Mouse (Mus musculus) midbrain, postnatal 0 days (tissue): Measurements from ENCODE around the gene Naa25. TPM values are rescaled to one million over a fixed set of nuclear protein-coding genes. Genes with fewer than 3 reads are reported as not detected.
A peak's percentile ranks its signal among the peaks of the same experiment; 100 is the strongest.

Source experiments
- ATAC-seq: fragments of 200-750 bp; cut with Nextera tagmentation; 2 replicates; pipeline ENCODE4 v1.8.0; 2017; ENCODE audit warnings: moderate number of reproducible peaks, mild to moderate bottlenecking, moderate TSS enrichment, moderate library complexity; ENCODE audit not compliant: low FRiP score
- DNase-seq: peaks from one replicate; pipeline ENCODE4 v3.0.0-alpha.2; 2015; ENCODE audit warnings: low spot score
- H3K27ac ChIP-seq: fragments of 300-500 bp; sonication (generic); 2 replicates; pipeline ENCODE4 v1.5.1; 2014; ENCODE audit warnings: low read depth, mild to moderate bottlenecking, low read length, mixed read lengths
- H3K27me3 ChIP-seq: fragments of 300-500 bp; sonication (generic); 2 replicates; pipeline ENCODE4 v1.6.1; 2014; ENCODE audit warnings: low read length, control low read depth, mixed read lengths; ENCODE audit not compliant: insufficient read depth
- H3K36me3 ChIP-seq: fragments of 300-500 bp; sonication (generic); 2 replicates; pipeline ENCODE4 v1.6.1; 2014; ENCODE audit warnings: low read length, control low read depth, mixed read lengths; ENCODE audit not compliant: insufficient read depth
- H3K4me1 ChIP-seq: fragments of 300-500 bp; sonication (generic); 2 replicates; pipeline ENCODE4 v1.6.1; 2014; ENCODE audit warnings: mild to moderate bottlenecking, control low read depth, antibody characterized with exemption, low read length, mixed read lengths; ENCODE audit not compliant: insufficient read depth
- H3K4me2 ChIP-seq: fragments of 300-500 bp; sonication (generic); 2 replicates; pipeline ENCODE4 v1.6.1; 2014; ENCODE audit warnings: low read depth, mild to moderate bottlenecking, low read length, mixed read lengths; ENCODE audit not compliant: poor library complexity, severe bottlenecking
- H3K4me3 ChIP-seq: fragments of 300-500 bp; sonication (generic); 2 replicates; pipeline ENCODE4 v1.5.1; 2014; ENCODE audit warnings: low read depth, mild to moderate bottlenecking, low read length, moderate library complexity
- H3K9ac ChIP-seq: fragments of 300-500 bp; sonication (generic); replicated peaks from 2 replicates; pipeline ENCODE4 v1.6.1; 2014; ENCODE audit warnings: mild to moderate bottlenecking, low read length, moderate library complexity, mixed read lengths; ENCODE audit not compliant: poor library complexity, severe bottlenecking
- H3K9me3 ChIP-seq: fragments of 300-500 bp; sonication (generic); 2 replicates; pipeline ENCODE4 v1.6.1; 2016; ENCODE audit warnings: low read length, control low read depth
- CTCF ChIP-seq: IDR thresholded peaks from 2 replicates; pipeline ENCODE4 v1.5.1; 2016; ENCODE audit warnings: antibody characterized with exemption, mild to moderate bottlenecking
- WGBS: fragments of 180-500 bp; shearing (Covaris S2); extraction: QIAGEN DNeasy Blood & Tissue Kit; methylation state at CpG from one replicate; pipeline ENCODE4 v1.1.7; 2014; 5-methylcytosine and 5-hydroxymethylcytosine counted together
- polyA plus RNA-seq: library from polyadenylated mRNA; unstranded; fragments of >200 nt; fragmentation: Nextera tagmentation; extraction: Ambion mirVana; gene quantifications from 2 replicates; pipeline ENCODE4 v1.2.1, GENCODE M21; 2015
- total RNA-seq: library from RNA; depleted of rRNA; stranded (reverse); fragments of >200 nt; gene quantifications from 2 replicates; pipeline ENCODE4 v1.2.3, GENCODE M21; 2014

The Naa25 gene
- total and polyA plus RNA-seq, 2 experiments from 2014 or later, result 37.8 to 45.1 TPM

GRCm38 (mm10) chr5:121443548-121443947 is 45.8 kb downstream of the Naa25 start:
- Histone ChIP-seq H3K4me1 (no peaks in the 10 kb centered on the region), H3K27me3 (no peaks in the 10 kb centered on the region), H3K9ac (no peak overlapping the region), H3K4me3 (no peak overlapping the region), H3K9me3 (no peaks in the 10 kb centered on the region), H3K4me2 (no peak overlapping the region), H3K36me3 (peaks cover 63% of the 10 kb centered on the region), H3K27ac (no peak overlapping the region)
- ATAC-seq (no peak), DNase-seq (peak; percentile 69)
- peak; percentile 71 for TF ChIP-seq CTCF
- 93% methylated on average over 3 of the region's 3 CpGs for WGBS

GRCm38 (mm10) chr5:121444870-121445269 is 47.1 kb downstream of the Naa25 start:
- no peak for ATAC-seq
- WGBS, result 95% methylated on average over 5 of the region's 5 CpGs
- no peak for TF ChIP-seq CTCF

GRCm38 (mm10) chr5:121448450-121448849 is 50.7 kb downstream of the Naa25 start:
- Histone ChIP-seq H3K4me2 (no peak overlapping the region), H3K27ac (no peak overlapping the region), H3K9ac (no peak overlapping the region), H3K4me1 (peaks cover 2% of the 10 kb centered on the region; the same call in 1 of the 2 replicates), H3K27me3 (no peaks in the 10 kb centered on the region), H3K36me3 (peaks cover 45% of the 10 kb centered on the region), H3K4me3 (no peak overlapping the region), H3K9me3 (no peaks in the 10 kb centered on the region)
- ATAC-seq (no peak), DNase-seq (no peak)
- WGBS, result 91% methylated on average over 3 of the region's 3 CpGs
- peak; percentile 54 for TF ChIP-seq CTCF

More at GRCm38 (mm10) chr5:121444870-121445269, 47.1 kb downstream of the Naa25 start:
- Histone ChIP-seq H3K27ac (no peak overlapping the region), H3K36me3 (peaks cover 60% of the 10 kb centered on the region), H3K9ac (no peak overlapping the region), H3K4me2 (no peak overlapping the region), H3K27me3 (no peaks in the 10 kb centered on the region), H3K4me1 (no peaks in the 10 kb centered on the region), H3K9me3 (no peaks in the 10 kb centered on the region), H3K4me3 (no peak overlapping the region)
- DNase-seq, result no peak

- peak; percentile 60 for TF ChIP-seq CTCF
- H3K27me3 ChIP-seq, result no peaks in the 10 kb centered on the region
- peaks cover 2% of the 10 kb centered on the region; the same call in 1 of the 2 replicates for H3K4me1 ChIP-seq
- H3K27ac ChIP-seq, result no peak overlapping the region
- DNase-seq (peak; percentile 58), ATAC-seq (no peak)
- 66% methylated on average over 6 of the region's 6 CpGs for WGBS
- H3K4me2 ChIP-seq, result no peak overlapping the region
- H3K4me3 ChIP-seq, result no peak overlapping the region
- no peaks in the 10 kb centered on the region for H3K9me3 ChIP-seq
- H3K9ac ChIP-seq, result no peak overlapping the region
- H3K36me3 ChIP-seq, result peaks cover 36% of the 10 kb centered on the region
These were observed 52.2 kb downstream of the Naa25 start for GRCm38 (mm10) chr5:121449976-121450375.

- Histone ChIP-seq H3K27me3 (no peaks in the 10 kb centered on the region), H3K4me3 (no peak overlapping the region), H3K27ac (no peak overlapping the region), H3K4me1 (peaks cover 2% of the 10 kb centered on the region; the same call in 1 of the 2 replicates), H3K4me2 (peak overlapping the region; percentile 75), H3K9ac (no peak overlapping the region), H3K36me3 (peaks cover 31% of the 10 kb centered on the region), H3K9me3 (no peaks in the 10 kb centered on the region)
- 82% methylated on average over 9 of the region's 9 CpGs for WGBS
- TF ChIP-seq CTCF, result no peak
- ATAC-seq (no peak), DNase-seq (no peak)
These were observed 52.7 kb downstream of the Naa25 start for GRCm38 (mm10) chr5:121450476-121450875.

- H3K9ac ChIP-seq, result peak overlapping the region; percentile 93
- no peaks in the 10 kb centered on the region for H3K27me3 ChIP-seq
- TF ChIP-seq CTCF, result no peak
- H3K4me2 ChIP-seq, result peak overlapping the region; percentile 75
- peaks cover 2% of the 10 kb centered on the region; the same call in 1 of the 2 replicates for H3K4me1 ChIP-seq
- peak overlapping the region; percentile 88 for H3K4me3 ChIP-seq
- H3K9me3 ChIP-seq, result no peaks in the 10 kb centered on the region
- DNase-seq (peak; percentile 7), ATAC-seq (no peak)
- H3K36me3 ChIP-seq, result peaks cover 26% of the 10 kb centered on the region
- H3K27ac ChIP-seq, result peak overlapping the region; percentile 98
- 18% methylated on average over 8 of the region's 8 CpGs for WGBS
These were observed 53.5 kb downstream of the Naa25 start for GRCm38 (mm10) chr5:121451203-121451602.
